Mouse (Mus musculus) hindbrain, postnatal 0 days (tissue): ENCODE data around the gene B9d2. TPM values are rescaled to one million over a fixed set of nuclear protein-coding genes. Genes with fewer than 3 reads are reported as not detected.

ENCODE experiments used
- ATAC-seq: fragments of 200-750 bp; cut with Nextera tagmentation; 2 replicates; pipeline ENCODE4 v1.8.0; 2017; ENCODE audit warnings: mild to moderate bottlenecking, moderate TSS enrichment, moderate library complexity
- DNase-seq: peaks from one replicate; pipeline ENCODE4 v3.0.0-alpha.2; 2015; ENCODE audit warnings: low spot score
- H3K27ac ChIP-seq: fragments of 300-500 bp; sonication (generic); 2 replicates; pipeline ENCODE4 v1.5.1; 2014; ENCODE audit warnings: mild to moderate bottlenecking
- H3K27me3 ChIP-seq: fragments of 300-500 bp; sonication (generic); 2 replicates; pipeline ENCODE4 v1.6.1; 2014; ENCODE audit warnings: low read length, mixed read lengths; ENCODE audit not compliant: insufficient read depth
- H3K36me3 ChIP-seq: fragments of 300-500 bp; sonication (generic); 2 replicates; pipeline ENCODE4 v1.6.1; 2014; ENCODE audit warnings: low read length, mixed read lengths; ENCODE audit not compliant: insufficient read depth
- H3K4me1 ChIP-seq: fragments of 300-500 bp; sonication (generic); 2 replicates; pipeline ENCODE4 v1.6.1; 2014; ENCODE audit warnings: antibody characterized with exemption, low read length, mixed read lengths; ENCODE audit not compliant: insufficient read depth
- H3K4me2 ChIP-seq: fragments of 300-500 bp; sonication (generic); 2 replicates; pipeline ENCODE4 v1.6.1; 2014; ENCODE audit warnings: low read depth, mild to moderate bottlenecking, low read length, moderate library complexity, mixed read lengths
- H3K4me3 ChIP-seq: fragments of 300-500 bp; sonication (generic); 2 replicates; pipeline ENCODE4 v1.5.1; 2014; ENCODE audit warnings: low read length
- H3K9ac ChIP-seq: fragments of 300-500 bp; sonication (generic); replicated peaks from 2 replicates; pipeline ENCODE4 v1.6.1; 2014; ENCODE audit warnings: mild to moderate bottlenecking, low read length, moderate library complexity, mixed read lengths
- H3K9me3 ChIP-seq: fragments of 300-500 bp; sonication (generic); 2 replicates; pipeline ENCODE4 v1.6.1; 2016; ENCODE audit warnings: low read length, mixed read lengths
- CTCF ChIP-seq: IDR thresholded peaks from 2 replicates; pipeline ENCODE4 v1.5.1; 2016; ENCODE audit warnings: antibody characterized with exemption, control low read depth, low read depth
- WGBS: fragments of 180-500 bp; shearing (Covaris S2); extraction: QIAGEN DNeasy Blood & Tissue Kit; methylation state at CpG from one replicate; pipeline ENCODE4 v1.1.7; 2014; 5-methylcytosine and 5-hydroxymethylcytosine counted together
- polyA plus RNA-seq: library from polyadenylated mRNA; unstranded; fragments of >200 nt; fragmentation: Nextera tagmentation; extraction: Ambion mirVana; gene quantifications from 2 replicates; pipeline ENCODE4 v1.2.1, GENCODE M21; 2015
- total RNA-seq: library from RNA; depleted of rRNA; stranded (reverse); fragments of >200 nt; gene quantifications from 2 replicates; pipeline ENCODE4 v1.2.3, GENCODE M21; 2014; rRNA removed

B9d2 gene
- total RNA-seq (29.5 and 51.3 TPM in 2 replicates), polyA plus RNA-seq (50.8 and 55.6 TPM in 2 replicates)

DNA sequence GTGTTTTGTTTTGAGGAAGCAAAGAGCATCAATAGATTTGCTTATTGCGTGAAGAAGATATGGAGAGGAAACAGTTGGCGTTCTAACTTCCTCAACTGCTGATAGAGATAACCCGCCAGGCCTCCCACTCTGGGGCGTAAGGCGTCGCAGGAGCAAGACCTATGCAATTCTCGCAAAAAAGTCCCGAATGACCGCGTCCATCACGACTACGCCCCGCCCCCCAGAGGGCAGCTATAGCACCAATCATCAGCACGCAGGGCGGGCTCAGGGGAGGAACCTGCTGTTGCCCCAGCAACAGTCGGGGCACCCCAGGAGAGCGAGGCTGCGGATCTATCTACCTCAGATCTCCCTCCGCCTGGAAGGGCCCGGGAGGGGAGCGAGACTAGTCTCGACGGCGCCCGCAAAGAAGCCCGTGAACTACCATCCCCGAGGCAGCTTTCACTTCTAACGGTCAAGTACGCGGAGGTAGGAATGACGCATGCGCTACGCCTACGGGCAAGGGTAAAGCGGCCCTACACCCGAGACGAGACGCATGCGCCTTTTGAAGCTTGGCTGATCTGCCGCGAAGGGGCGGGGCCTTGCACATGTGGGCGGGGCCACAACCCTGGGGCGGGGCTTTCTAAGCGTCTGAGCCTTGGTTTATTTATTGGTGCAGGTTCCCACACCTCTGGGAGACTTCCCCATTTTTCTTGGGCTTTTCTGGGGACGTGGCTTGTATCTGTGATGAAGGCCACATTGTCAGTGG is at the start of gene B9d2:
TSS of gene B9d2 (plus strand) at position 267 of the 745 bp plus-strand sequence.
- Histone ChIP-seq H3K27me3 (peaks cover 2% of the 10 kb centered on the region; the same call in 1 of the 2 replicates), H3K9me3 (no peaks in the 10 kb centered on the region), H3K4me3 (peak within 1 kb of the TSS; percentile 57), H3K27ac (peak within 1 kb of the TSS; percentile 94), H3K9ac (peak within 1 kb of the TSS; percentile 68), H3K4me2 (peak within 1 kb of the TSS; percentile 64), H3K36me3 (no peaks in the 10 kb centered on the region), H3K4me1 (no peaks in the 10 kb centered on the region)
- ATAC-seq (peak; percentile 96), DNase-seq (peak; percentile 97)
- TF ChIP-seq CTCF: no peak; the same call in 1 of the 2 replicates
- WGBS: under 1% methylated on average over 46 of the region's 46 CpGs

DNA sequence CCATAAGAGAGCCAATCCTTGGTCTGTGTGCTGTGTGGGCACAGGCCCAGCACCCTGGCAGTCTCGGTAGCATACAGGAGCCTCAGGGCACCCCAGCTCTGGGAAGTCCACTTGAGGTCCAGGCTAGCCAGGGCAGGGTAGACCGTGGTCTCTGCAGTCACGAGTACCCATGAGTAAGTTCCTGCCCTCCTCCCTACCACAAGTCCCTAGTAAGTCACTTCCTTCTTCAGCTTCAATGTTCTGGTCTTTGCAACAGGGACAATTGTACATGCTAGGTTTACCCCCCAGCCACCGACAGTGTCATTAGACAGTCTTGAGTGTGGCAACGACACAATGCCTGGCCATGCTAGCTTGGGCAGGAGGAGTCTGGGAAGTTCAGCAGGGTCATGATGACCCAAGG is 47.9 kb upstream of the B9d2 start:
- H3K4me3 ChIP-seq: no peak overlapping the region
- no peaks in the 10 kb centered on the region for H3K4me1 ChIP-seq
- no peak for DNase-seq
- H3K27me3 ChIP-seq: no peaks in the 10 kb centered on the region
- H3K4me2 ChIP-seq: no peak overlapping the region
- 91% methylated on average over 5 of the region's 5 CpGs for WGBS
- H3K9ac ChIP-seq: no peak overlapping the region
- no peak for ATAC-seq
- H3K9me3 ChIP-seq: no peaks in the 10 kb centered on the region
- H3K36me3 ChIP-seq: peaks cover 37% of the 10 kb centered on the region
- no peak for TF ChIP-seq CTCF
- no peak overlapping the region for H3K27ac ChIP-seq

- no peak for TF ChIP-seq CTCF
- no peak overlapping the region for H3K4me3 ChIP-seq
- 70% methylated on average over 3 of the region's 3 CpGs for WGBS
- no peaks in the 10 kb centered on the region for H3K4me1 ChIP-seq
- H3K27ac ChIP-seq: no peak overlapping the region
- H3K9me3 ChIP-seq: no peaks in the 10 kb centered on the region
- DNase-seq (no peak), ATAC-seq (no peak)
- H3K4me2 ChIP-seq: no peak overlapping the region
- H3K36me3 ChIP-seq: peaks cover 21% of the 10 kb centered on the region
- H3K9ac ChIP-seq: no peak overlapping the region
- no peaks in the 10 kb centered on the region for H3K27me3 ChIP-seq
Measured at GRCm38 (mm10) chr7:25636373-25636772, 44.2 kb upstream of the B9d2 start.

DNA sequence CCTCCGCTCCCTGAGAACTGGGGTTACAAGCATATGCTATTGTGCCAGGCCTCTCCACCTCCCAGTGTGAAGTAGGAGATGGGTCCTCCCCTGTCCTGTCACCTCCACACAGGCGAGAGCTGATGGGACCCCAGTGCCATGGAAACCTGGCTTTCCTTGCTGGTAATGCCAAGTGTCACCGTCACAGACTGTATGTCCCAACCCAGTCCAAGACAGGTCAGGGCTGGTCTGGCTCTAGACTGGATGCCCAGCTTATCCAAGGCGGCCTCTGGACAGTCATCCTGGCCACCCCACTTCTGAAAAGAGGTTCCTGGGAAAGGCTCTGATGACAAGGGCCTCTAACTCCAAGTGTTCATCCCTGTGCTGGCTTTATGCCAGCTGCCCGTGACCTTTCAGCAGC is 43.5 kb upstream of the B9d2 start:
- no peak for DNase-seq
- peaks cover 18% of the 10 kb centered on the region for H3K36me3 ChIP-seq
- no peak overlapping the region for H3K27ac ChIP-seq
- no peak overlapping the region for H3K4me2 ChIP-seq
- no peak for TF ChIP-seq CTCF
- H3K4me1 ChIP-seq: no peaks in the 10 kb centered on the region
- no peaks in the 10 kb centered on the region for H3K27me3 ChIP-seq
- H3K4me3 ChIP-seq: no peak overlapping the region
- H3K9ac ChIP-seq: no peak overlapping the region
- no peak for ATAC-seq
- H3K9me3 ChIP-seq: no peaks in the 10 kb centered on the region
- 88% methylated on average over 5 of the region's 5 CpGs for WGBS

DNA sequence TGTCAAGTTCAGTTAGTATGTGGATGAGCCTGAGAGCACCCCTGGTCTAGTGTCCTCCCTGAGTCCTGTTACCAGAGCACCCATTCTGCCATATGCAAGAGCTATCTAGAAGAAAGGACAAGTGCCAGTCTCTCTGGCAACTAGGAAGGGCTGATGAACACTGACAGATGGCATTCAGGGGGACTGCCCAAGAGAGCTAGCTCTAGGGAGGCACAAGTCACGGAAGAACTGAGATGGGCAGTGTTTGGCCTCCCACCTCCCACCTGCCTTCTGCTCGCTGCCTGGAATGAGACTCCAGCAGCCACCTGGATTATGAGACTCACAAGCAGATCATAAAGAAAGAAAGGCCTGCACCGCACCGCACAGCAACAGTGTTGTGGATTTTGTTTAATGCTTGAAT is 40.8 kb upstream of the B9d2 start:
- H3K4me2 ChIP-seq: no peak overlapping the region
- no peaks in the 10 kb centered on the region for H3K9me3 ChIP-seq
- peaks cover 12% of the 10 kb centered on the region; the same call in 1 of the 2 replicates for H3K36me3 ChIP-seq
- no peak for TF ChIP-seq CTCF
- DNase-seq (no peak), ATAC-seq (no peak)
- no peak overlapping the region for H3K4me3 ChIP-seq
- no peak overlapping the region for H3K9ac ChIP-seq
- H3K4me1 ChIP-seq: no peaks in the 10 kb centered on the region
- H3K27ac ChIP-seq: no peak overlapping the region
- 79% methylated on average over 4 of the region's 4 CpGs for WGBS
- H3K27me3 ChIP-seq: no peaks in the 10 kb centered on the region

- H3K9ac ChIP-seq: no peak overlapping the region
- H3K9me3 ChIP-seq: no peaks in the 10 kb centered on the region
- H3K4me2 ChIP-seq: no peak overlapping the region
- peaks cover 10% of the 10 kb centered on the region; the same call in 1 of the 2 replicates for H3K36me3 ChIP-seq
- ATAC-seq (no peak), DNase-seq (no peak)
- TF ChIP-seq CTCF: no peak
- H3K27ac ChIP-seq: no peak overlapping the region
- no peaks in the 10 kb centered on the region for H3K27me3 ChIP-seq
- 78% methylated on average over 10 of the region's 10 CpGs for WGBS
- no peaks in the 10 kb centered on the region for H3K4me1 ChIP-seq
- H3K4me3 ChIP-seq: no peak overlapping the region
Measured at GRCm38 (mm10) chr7:25644136-25644535, 36.4 kb upstream of the B9d2 start.

GRCm38 (mm10) chr7:25644631-25645030 is 35.9 kb upstream of the B9d2 start:
- TF ChIP-seq CTCF: no peak
- no peak overlapping the region for H3K27ac ChIP-seq
- no peak for ATAC-seq
- no peak overlapping the region for H3K9ac ChIP-seq
- 74% methylated on average over 4 of the region's 4 CpGs for WGBS
- peaks cover 10% of the 10 kb centered on the region; the same call in 1 of the 2 replicates for H3K36me3 ChIP-seq
- no peaks in the 10 kb centered on the region for H3K27me3 ChIP-seq
- H3K9me3 ChIP-seq: no peaks in the 10 kb centered on the region
- H3K4me3 ChIP-seq: no peak overlapping the region
- H3K4me1 ChIP-seq: no peaks in the 10 kb centered on the region
- DNase-seq: no peak
- H3K4me2 ChIP-seq: no peak overlapping the region
